Mouse (Mus musculus) stomach, embryonic 16.5 days (tissue): ENCODE measurements around the gene Npc1l1. TPM values are rescaled to one million over a fixed set of nuclear protein-coding genes. Genes with fewer than 3 reads are reported as not detected.
A peak's percentile ranks its signal among the peaks of the same experiment; 100 is the strongest.

Experiments used
- ATAC-seq: fragments of 200-750 bp; cut with Nextera tagmentation; 2 replicates; pipeline ENCODE4 v1.8.0; 2017; ENCODE audit warnings: moderate number of reproducible peaks, moderate TSS enrichment; ENCODE audit not compliant: insufficient read depth, low FRiP score
- H3K27ac ChIP-seq: fragments of 300-500 bp; sonication (generic); 2 replicates; pipeline ENCODE4 v1.5.1; 2014; ENCODE audit warnings: low read length
- H3K27me3 ChIP-seq: fragments of 300-500 bp; sonication (generic); 2 replicates; pipeline ENCODE4 v1.6.1; 2014; ENCODE audit warnings: low read length, control low read depth, mixed read lengths; ENCODE audit not compliant: control insufficient read depth, insufficient read depth
- H3K36me3 ChIP-seq: fragments of 300-500 bp; sonication (generic); 2 replicates; pipeline ENCODE4 v1.6.1; 2014; ENCODE audit warnings: low read length; ENCODE audit not compliant: control insufficient read depth, insufficient read depth
- H3K4me1 ChIP-seq: fragments of 300-500 bp; sonication (generic); 2 replicates; pipeline ENCODE4 v1.6.1; 2014; ENCODE audit warnings: low read length, control low read depth, mixed read lengths; ENCODE audit not compliant: control insufficient read depth, insufficient read depth
- H3K4me2 ChIP-seq: fragments of 300-500 bp; sonication (generic); 2 replicates; pipeline ENCODE4 v1.6.1; 2014; ENCODE audit warnings: low read depth, low read length, mixed read lengths
- H3K4me3 ChIP-seq: fragments of 300-500 bp; sonication (generic); replicated peaks from 2 replicates; pipeline ENCODE4 v1.5.1; 2014; ENCODE audit warnings: mild to moderate bottlenecking, low read length
- H3K9ac ChIP-seq: fragments of 300-500 bp; sonication (generic); 2 replicates; pipeline ENCODE4 v1.6.1; 2014; ENCODE audit warnings: low read length
- H3K9me3 ChIP-seq: fragments of 300-500 bp; sonication (generic); replicated peaks from 2 replicates; pipeline ENCODE4 v1.6.1; 2016; ENCODE audit warnings: low read length, control low read depth; ENCODE audit not compliant: control insufficient read depth
- WGBS: fragments of 180-500 bp; shearing (Covaris S2); extraction: QIAGEN DNeasy Blood & Tissue Kit; methylation state at CpG from one replicate; pipeline ENCODE4 v1.1.7; 2014; 5-methylcytosine and 5-hydroxymethylcytosine counted together
- polyA plus RNA-seq: library from polyadenylated mRNA; unstranded; fragments of >200 nt; fragmentation: Nextera tagmentation; extraction: Ambion mirVana; gene quantifications from 2 replicates; pipeline ENCODE4 v1.2.1, GENCODE M21; 2015

Npc1l1 gene
- polyA plus RNA-seq, 1 experiment from 2014 or later: 3.5 TPM

DNA sequence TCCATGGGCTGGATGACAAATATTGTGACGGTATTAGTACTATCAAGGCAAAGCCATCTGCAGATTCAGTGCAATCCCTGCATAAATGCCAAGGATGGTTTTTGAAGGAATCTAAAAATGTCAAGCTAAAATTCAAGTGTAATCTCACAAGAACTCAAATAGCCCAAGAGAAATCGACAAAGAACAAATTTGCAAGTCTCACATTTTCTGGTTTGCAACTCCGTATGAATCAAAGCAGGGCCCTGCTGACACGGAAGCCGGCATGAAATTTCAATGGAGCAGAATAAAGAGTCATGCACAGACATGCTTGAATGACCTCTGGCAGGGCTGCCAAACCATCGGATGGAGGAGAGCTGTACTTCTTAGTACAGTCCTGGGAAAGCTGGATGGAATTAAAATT lies 10.0 kb downstream of the Npc1l1 start:
- 86% methylated on average over 6 of the region's 6 CpGs for WGBS
- Histone ChIP-seq H3K27me3 (no peaks in the 10 kb centered on the region), H3K9ac (no peak overlapping the region), H3K36me3 (no peaks in the 10 kb centered on the region), H3K27ac (no peak overlapping the region), H3K9me3 (no peaks in the 10 kb centered on the region), H3K4me3 (no peak overlapping the region), H3K4me1 (no peaks in the 10 kb centered on the region), H3K4me2 (no peak overlapping the region)
- ATAC-seq: no peak

DNA sequence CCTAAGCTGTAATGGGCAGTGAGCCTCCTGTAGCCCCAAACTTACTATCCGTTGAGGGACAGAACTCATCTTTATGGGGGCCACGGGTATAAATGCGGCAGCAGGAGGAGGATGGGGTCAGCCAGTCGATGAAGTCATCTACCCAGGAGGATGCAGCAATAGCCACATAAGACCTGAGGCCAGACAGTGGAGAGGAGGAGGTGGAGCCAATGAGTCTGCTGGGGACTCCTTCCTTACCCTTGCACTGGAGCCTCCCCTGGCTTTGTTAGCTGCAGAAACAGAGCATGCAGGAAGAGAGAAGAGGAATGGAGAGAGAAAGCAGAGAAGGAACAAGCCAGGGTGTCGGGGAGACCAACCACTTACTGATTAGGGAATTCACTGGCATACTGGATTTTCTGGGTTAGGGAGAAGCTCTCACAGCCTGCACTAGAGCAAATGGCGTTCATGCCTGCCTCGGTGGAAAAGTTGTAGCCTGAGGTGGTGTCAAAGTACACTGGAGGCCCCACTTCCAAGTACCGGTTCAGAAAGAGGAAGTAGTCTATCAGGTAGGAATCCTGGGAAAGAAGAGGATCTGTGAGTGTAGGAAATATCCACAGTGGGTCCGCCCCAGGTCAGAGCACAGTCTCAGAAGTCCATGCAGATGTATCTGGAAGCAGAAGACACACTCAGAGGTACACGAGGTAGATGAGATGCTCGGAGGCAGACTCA lies 11.6 kb downstream of the Npc1l1 start:
- no peaks in the 10 kb centered on the region for H3K4me1 ChIP-seq

DNA sequence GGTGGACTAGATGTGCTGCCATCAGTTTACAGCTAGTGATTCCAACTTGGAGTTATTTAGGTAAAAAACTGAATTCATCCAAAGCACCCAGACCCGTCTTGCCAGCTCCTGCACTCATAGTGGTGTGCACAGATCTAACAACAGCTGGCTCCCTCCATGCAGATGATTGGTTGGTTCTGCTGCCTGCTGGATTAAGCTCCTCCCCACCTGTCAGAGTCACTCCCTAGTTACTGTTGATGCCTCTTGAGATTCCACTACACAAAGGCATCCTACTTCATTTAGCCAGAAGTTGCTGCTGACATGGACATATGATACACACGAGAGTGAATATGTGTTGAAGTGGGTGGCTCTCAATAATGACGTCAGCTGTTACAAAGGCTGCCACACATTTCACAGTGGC lies 13.1 kb downstream of the Npc1l1 start:
- Histone ChIP-seq H3K4me3 (no peak overlapping the region), H3K27me3 (no peaks in the 10 kb centered on the region), H3K4me2 (no peak overlapping the region), H3K4me1 (no peaks in the 10 kb centered on the region), H3K9ac (no peak overlapping the region), H3K9me3 (no peaks in the 10 kb centered on the region), H3K36me3 (no peaks in the 10 kb centered on the region), H3K27ac (no peak overlapping the region)
- no peak for ATAC-seq
- 51% methylated on average over 3 of the region's 3 CpGs for WGBS

More for the DNA sequence above, 11.6 kb downstream of the Npc1l1 start:
- H3K36me3 ChIP-seq: no peaks in the 10 kb centered on the region
- no peak overlapping the region for H3K27ac ChIP-seq
- no peak for ATAC-seq
- H3K9me3 ChIP-seq: no peaks in the 10 kb centered on the region
- no peaks in the 10 kb centered on the region for H3K27me3 ChIP-seq
- no peak overlapping the region for H3K4me2 ChIP-seq
- no peak overlapping the region for H3K9ac ChIP-seq
- 76% methylated on average over 11 of the region's 11 CpGs for WGBS
- H3K4me3 ChIP-seq: no peak overlapping the region

DNA sequence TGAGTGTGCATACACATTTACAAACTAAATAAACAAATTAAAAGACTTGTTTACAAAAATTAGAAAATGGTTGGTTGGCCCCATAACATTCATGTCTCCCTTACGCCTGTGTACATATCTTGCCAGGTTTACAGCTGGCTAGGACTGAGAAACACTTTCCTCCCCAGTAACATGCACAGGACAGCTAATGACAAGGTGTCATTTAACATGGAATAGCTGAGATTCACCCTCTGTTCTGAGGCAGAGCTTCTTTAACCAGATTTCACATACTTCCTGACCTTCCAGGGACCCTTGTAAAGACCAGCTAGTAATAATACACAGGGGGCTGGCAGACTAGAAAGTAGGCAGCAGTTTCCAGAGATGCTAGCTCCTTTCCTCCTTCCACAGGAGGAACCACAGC lies 21.8 kb downstream of the Npc1l1 start:
- no peaks in the 10 kb centered on the region for H3K36me3 ChIP-seq
- no peak overlapping the region for H3K27ac ChIP-seq
- H3K4me1 ChIP-seq: no peaks in the 10 kb centered on the region
- 65% methylated on average over 1 of the region's 1 CpGs for WGBS
- ATAC-seq: no peak
- H3K9me3 ChIP-seq: no peaks in the 10 kb centered on the region
- no peak overlapping the region for H3K4me3 ChIP-seq
- no peak overlapping the region for H3K9ac ChIP-seq
- H3K4me2 ChIP-seq: no peak overlapping the region
- no peaks in the 10 kb centered on the region for H3K27me3 ChIP-seq

DNA sequence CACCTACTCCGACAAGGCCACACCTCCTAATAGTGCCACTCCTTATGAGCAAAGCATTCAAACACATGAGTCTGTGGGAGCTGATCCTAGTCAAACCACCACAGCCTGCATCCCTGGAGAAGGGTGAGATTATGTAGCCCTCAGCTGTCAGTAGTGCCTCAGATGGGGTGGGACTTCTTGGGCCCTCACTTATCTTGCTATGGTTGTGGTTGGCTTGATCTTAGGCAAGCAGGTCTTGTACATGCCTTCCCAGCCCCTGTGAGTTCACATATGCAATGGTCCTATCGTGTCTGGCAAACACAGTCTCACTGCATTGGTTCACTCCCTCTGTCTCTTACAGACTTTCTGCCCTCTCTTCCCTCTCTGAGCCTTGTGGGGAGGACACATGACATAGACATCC lies 22.9 kb downstream of the Npc1l1 start:
- no peaks in the 10 kb centered on the region for H3K9me3 ChIP-seq
- ATAC-seq: 0 out of 2 replicates have a peak, but pooled peaks have one; percentile 29
- H3K4me1 ChIP-seq: no peaks in the 10 kb centered on the region
- no peak overlapping the region for H3K4me3 ChIP-seq
- no peaks in the 10 kb centered on the region for H3K27me3 ChIP-seq
- WGBS: 78% methylated on average over 2 of the region's 2 CpGs
- no peak overlapping the region for H3K9ac ChIP-seq
- H3K36me3 ChIP-seq: no peaks in the 10 kb centered on the region
- H3K4me2 ChIP-seq: no peak overlapping the region
- no peak overlapping the region for H3K27ac ChIP-seq

DNA sequence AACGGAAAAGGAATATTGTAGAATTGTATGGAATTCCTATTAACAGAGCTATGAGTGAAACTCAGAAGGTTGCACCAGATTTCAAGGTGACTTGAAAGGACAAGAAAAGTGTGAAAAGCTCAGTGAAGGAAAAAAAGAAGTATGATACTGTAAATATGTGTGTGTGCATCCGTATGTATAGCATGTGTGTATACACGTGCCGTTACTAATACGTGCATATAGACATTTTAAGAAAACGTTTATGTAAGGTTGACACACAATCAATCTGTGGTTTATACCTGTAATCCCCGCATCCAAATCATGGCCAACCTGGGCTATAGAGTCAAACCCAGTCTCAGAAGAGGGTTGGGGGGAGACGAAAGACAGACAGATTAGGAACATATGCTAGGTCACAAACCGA lies 29.4 kb downstream of the Npc1l1 start:
- H3K27me3 ChIP-seq: no peaks in the 10 kb centered on the region
- peak overlapping the region; percentile 94 for H3K9ac ChIP-seq
- H3K4me3 ChIP-seq: peak overlapping the region; percentile 100
- no peaks in the 10 kb centered on the region for H3K36me3 ChIP-seq
- no peaks in the 10 kb centered on the region for H3K9me3 ChIP-seq
- 23% methylated on average over 9 of the region's 9 CpGs for WGBS
- peak overlapping the region; percentile 96 for H3K4me2 ChIP-seq
- H3K4me1 ChIP-seq: peaks cover 8% of the 10 kb centered on the region
- H3K27ac ChIP-seq: peak overlapping the region; percentile 94
- ATAC-seq: no peak; the same call in 1 of the 2 replicates

DNA sequence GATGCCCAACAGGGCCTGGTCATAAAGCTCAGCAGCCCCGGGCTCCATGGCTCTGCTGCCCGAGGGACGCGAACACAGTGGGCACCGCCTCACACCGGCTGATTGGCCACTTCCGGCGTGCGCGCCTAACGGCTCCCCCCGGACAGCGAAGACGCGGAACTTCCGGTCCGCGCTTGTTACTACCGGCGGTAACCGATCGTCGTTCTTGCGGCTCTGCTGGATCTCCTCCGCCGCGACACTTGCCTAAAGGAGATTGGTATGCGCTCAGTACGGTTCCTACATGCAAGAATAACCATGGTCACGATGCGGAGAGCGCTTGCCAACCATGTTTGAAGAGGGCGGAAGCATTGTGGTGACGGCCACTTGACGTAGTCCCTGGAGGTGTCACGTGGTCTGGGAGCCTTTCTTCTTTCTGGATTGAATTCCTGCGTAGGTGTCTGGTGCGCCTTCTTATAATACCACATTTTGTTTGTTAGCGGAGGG lies 29.8 kb downstream of the Npc1l1 start, which contains the start of gene Nudcd3:
TSS of gene Nudcd3 (minus strand) at position 329 of the 483 bp plus-strand sequence.
- H3K4me2 ChIP-seq: peak within 1 kb of the TSS; percentile 96
- no peaks in the 10 kb centered on the region for H3K27me3 ChIP-seq
- H3K36me3 ChIP-seq: no peaks in the 10 kb centered on the region
- peak within 1 kb of the TSS; percentile 100 for H3K4me3 ChIP-seq
- peak within 1 kb of the TSS; percentile 94 for H3K9ac ChIP-seq
- ATAC-seq: peak; percentile 94
- WGBS: under 1% methylated on average over 39 of the region's 39 CpGs
- H3K27ac ChIP-seq: peak within 1 kb of the TSS; percentile 94
- no peaks in the 10 kb centered on the region for H3K9me3 ChIP-seq
- H3K4me1 ChIP-seq: peaks cover 8% of the 10 kb centered on the region

DNA sequence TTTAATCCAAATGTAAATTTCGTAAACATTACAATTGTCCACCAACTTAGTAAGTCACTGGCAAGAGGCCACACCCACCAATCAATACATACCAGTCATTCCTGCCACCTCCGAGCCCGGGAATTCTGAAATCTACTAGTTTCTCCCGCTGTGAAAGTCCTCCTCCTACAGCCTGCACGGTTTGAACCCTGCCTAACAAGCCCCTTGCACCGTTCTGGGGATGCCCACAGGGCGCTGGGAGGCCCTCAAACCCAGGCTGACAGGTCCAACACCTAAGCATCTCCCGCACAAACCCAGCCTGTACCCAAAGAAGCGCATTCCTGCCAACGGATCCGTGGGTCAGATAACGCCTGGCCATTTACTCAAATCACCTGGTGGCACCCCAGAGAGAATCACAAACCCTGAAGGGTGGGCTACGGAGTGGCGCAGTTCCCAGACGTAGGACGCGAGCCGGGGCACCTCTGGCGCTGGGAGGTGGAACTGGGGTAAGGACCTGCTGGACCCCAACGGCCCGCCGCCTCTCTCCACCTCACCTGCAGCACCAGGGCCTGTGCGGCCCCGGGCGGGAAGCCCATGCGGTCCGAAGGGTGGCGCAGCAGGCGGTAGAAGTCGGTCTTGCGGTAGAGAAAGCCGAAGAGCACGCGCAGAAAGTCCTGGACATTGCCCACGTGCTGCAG lies 30.4 kb downstream of the Npc1l1 start, which contains the start of gene A730071L15Rik:
TSS of gene A730071L15Rik (plus strand) at position 620 of the 677 bp plus-strand sequence.
- no peaks in the 10 kb centered on the region for H3K27me3 ChIP-seq
- H3K27ac ChIP-seq: peak within 1 kb of the TSS; percentile 94
- no peaks in the 10 kb centered on the region for H3K36me3 ChIP-seq
- peak within 1 kb of the TSS; percentile 96 for H3K4me2 ChIP-seq
- ATAC-seq: peak; percentile 70
- 1% methylated on average over 35 of the region's 35 CpGs for WGBS
- no peaks in the 10 kb centered on the region for H3K9me3 ChIP-seq
- peak within 1 kb of the TSS; percentile 100 for H3K4me3 ChIP-seq
- peak within 1 kb of the TSS; percentile 94 for H3K9ac ChIP-seq
- peaks cover 8% of the 10 kb centered on the region for H3K4me1 ChIP-seq

DNA sequence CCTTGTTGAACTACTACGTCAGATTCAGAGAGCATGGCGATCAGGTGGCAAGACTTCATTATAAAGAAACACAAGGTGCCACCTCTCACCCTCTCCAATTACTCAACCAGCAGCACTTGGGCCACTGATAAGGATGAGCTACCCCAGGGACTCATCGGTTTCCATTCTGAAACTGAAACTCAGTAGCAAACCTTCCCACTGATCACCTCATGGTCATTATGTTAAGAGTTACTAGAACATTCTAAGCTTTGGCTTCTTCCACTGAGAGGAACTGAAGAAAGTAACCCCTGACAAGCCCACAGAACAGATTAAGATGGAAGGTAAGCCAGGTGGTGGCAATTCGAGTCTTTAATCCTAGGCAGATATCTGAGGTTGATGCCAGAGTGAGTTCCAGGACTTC lies 31.5 kb downstream of the Npc1l1 start:
- WGBS: 85% methylated on average over 4 of the region's 4 CpGs
- H3K4me3 ChIP-seq: peak overlapping the region; percentile 100; the same call in 1 of the 2 replicates
- H3K9ac ChIP-seq: no peak overlapping the region
- H3K9me3 ChIP-seq: no peaks in the 10 kb centered on the region
- peaks cover 8% of the 10 kb centered on the region for H3K4me1 ChIP-seq
- no peaks in the 10 kb centered on the region for H3K27me3 ChIP-seq
- H3K4me2 ChIP-seq: peak overlapping the region; percentile 96
- no peak for ATAC-seq
- H3K36me3 ChIP-seq: no peaks in the 10 kb centered on the region
- H3K27ac ChIP-seq: no peak overlapping the region
